Mouse (Mus musculus): ENCODE measurements at regions not wholly inside any gene's neighbourhood (a gene's known extent, or its start where the extent isn't known, plus 50 kb on each side); places are given as distances from the start of the nearest gene placed in this dataset.
"Not testable (repeated sequence)": the region's sequence is repeated elsewhere in the genome, so short reads cannot be mapped to it uniquely, and the experiment has no call there.

GRCm38 (mm10) chr11:111961047-111961837 lies 820.8 kb upstream of the Sox9 start:
- DNase-seq (ENCODE audit: low spot score), result no peak

- DNase-seq (ENCODE audit: low spot score), result no peak
These were observed 820.2 kb upstream of the Sox9 start for GRCm38 (mm10) chr11:111961846-111962245.

- DNase-seq (ENCODE audit: low spot score), result no peak
These were observed 818.0 kb upstream of the Sox9 start for GRCm38 (mm10) chr11:111964066-111964465.

DNA sequence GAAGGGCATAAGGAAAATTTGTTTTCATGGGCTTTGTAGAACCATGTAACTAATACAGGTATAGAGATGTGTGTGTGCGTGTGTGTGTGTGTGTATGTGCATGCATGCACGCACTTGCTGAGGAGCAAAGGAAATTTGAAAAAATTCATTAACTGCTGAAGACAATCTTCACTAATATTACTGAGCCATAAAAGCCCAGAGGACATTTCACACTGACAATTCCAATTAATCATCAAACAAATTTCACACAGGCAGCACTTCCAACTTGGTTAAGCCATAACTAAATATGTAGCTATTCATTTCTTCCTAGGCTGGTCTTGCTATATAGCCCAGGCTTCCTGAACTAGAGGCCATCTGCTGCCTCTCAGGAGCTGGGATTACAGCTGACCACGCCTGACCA lies 815.6 kb upstream of the Sox9 start:
- no peak for DNase-seq (ENCODE audit: low spot score)

GRCm38 (mm10) chr11:111971001-111971400 lies 811.0 kb upstream of the Sox9 start:
- DNase-seq (ENCODE audit: low spot score), result no peak

DNA sequence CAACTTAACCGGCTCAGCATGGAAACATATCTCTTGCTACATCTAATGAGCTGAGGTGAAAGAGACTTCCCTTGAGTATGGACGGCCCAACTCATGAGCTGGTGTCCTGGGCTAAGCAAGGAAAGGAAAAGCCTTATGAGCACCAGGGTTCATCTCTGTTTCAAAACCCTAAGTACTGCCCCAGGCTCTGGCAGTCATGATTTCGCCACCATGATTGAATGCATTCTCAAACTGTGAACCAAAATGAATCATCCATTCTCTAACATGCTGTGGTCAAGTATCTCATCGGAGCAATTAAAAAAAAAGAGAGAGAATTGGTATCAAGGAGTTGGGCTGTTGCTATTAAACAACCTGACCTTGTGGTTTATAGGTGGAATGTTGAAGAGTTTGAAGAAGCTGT lies 803.4 kb upstream of the Sox9 start:
- DNase-seq (ENCODE audit: low spot score), result no peak

- DNase-seq (ENCODE audit: low spot score), result no peak
These were observed 785.6 kb upstream of the Sox9 start for GRCm38 (mm10) chr11:111996395-111996794.

- DNase-seq (ENCODE audit: low spot score), result not testable (repeated sequence)
These were observed 771.2 kb upstream of the Sox9 start for GRCm38 (mm10) chr11:112010848-112011247.

GRCm38 (mm10) chr11:112017906-112018305 lies 764.1 kb upstream of the Sox9 start:
- DNase-seq (ENCODE audit: low spot score), result no peak

GRCm38 (mm10) chr11:112028031-112028430 lies 754.0 kb upstream of the Sox9 start:
- DNase-seq (ENCODE audit: low spot score), result no peak

- DNase-seq (ENCODE audit: low spot score), result no peak
These were observed 743.3 kb upstream of the Sox9 start for GRCm38 (mm10) chr11:112038741-112039140.

GRCm38 (mm10) chr11:112044455-112044854 lies 737.6 kb upstream of the Sox9 start:
- DNase-seq (ENCODE audit: low spot score), result no peak

GRCm38 (mm10) chr11:112045353-112045752 lies 736.7 kb upstream of the Sox9 start:
- no peak for DNase-seq (ENCODE audit: low spot score)

DNA sequence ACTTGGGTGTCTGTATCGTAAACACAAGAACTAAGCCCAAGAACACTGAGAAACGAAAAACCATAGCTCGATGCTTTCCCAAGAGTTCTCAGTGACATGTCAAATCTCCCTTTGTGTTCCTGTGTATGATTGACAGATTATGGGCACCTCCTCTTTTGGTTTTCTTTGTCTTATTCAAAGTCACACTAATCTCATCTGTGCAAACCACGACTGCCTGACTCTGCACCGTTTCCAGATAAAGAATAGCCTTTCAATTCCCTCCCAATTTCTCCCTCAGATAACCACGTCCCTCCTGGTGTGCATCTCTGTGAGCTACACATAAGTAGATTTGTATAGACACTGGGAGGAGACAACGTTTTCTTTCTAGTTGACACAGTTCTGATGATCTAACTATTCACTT lies 731.7 kb upstream of the Sox9 start:
- no peak for DNase-seq (ENCODE audit: low spot score)

GRCm38 (mm10) chr11:112055591-112055990 lies 726.4 kb upstream of the Sox9 start:
- DNase-seq (ENCODE audit: low spot score), result no peak

DNA sequence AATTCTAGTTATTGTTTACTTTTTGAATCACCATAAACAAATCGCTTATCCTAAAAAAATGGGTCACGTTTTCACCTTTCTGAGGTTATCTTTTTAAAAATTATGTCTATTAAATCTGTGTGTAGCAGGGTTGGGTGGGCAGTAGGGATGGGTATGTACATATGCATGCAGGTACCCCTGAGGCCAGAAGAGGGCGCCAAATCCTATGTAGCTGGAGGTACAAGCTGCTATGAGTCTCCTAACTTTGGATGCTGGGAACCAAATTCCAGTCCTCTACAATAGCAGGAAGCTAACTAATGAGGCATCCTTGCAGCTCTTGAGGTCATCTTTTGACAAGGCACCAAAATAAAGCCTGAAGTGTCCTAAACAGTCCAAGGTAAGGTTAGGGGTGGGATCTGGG lies 714.8 kb upstream of the Sox9 start:
- no peak for DNase-seq (ENCODE audit: low spot score)

DNA sequence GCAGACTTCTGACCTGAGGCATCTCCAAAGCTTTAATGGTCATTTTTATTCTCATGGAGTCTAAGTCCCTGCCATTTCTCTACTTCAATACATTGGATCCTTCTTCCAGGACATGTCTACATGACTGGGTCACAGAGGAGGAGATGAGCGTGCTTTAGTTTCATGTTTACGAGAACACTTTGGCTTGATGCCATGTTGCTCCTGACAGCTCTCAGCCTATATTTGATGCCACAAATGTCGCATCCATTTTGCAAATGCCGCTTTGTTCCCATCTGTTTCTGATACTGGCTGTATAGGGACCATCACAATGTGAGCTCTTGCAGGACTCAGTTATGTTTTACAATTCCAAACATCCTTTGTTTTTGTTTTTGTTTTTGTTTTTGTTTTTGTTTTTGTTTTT lies 713.2 kb upstream of the Sox9 start:
- DNase-seq (ENCODE audit: low spot score), result no peak

- no peak for DNase-seq (ENCODE audit: low spot score)
These were observed 710.5 kb upstream of the Sox9 start for GRCm38 (mm10) chr11:112071571-112071970.

GRCm38 (mm10) chr11:112081386-112081785 lies 700.6 kb upstream of the Sox9 start:
- no peak for DNase-seq (ENCODE audit: low spot score)

DNA sequence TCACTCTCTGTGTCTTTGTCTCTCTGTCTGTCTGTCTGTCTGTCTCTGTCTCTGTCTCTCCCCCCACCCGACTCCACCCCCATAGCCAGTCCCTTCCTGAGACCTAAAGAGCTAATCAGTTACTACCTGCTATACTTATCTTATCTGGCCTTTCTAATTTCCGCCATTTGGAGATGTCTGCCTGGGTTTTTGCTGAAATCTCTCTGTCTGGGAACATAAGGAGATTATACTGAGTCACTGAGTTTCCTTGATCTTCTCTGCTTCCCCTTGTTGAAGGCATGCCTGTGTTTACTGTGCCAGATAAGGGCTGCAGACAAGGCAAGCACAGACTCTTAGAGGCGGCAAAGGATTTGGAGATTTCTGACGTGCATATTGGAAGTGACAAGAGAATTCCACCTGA lies 699.0 kb upstream of the Sox9 start:
- no peak for DNase-seq (ENCODE audit: low spot score)

GRCm38 (mm10) chr11:112092168-112092567 lies 689.9 kb upstream of the Sox9 start:
- DNase-seq (ENCODE audit: low spot score), result no peak

- DNase-seq (ENCODE audit: low spot score), result no peak
These were observed 687.0 kb upstream of the Sox9 start for GRCm38 (mm10) chr11:112095009-112095408.

DNA sequence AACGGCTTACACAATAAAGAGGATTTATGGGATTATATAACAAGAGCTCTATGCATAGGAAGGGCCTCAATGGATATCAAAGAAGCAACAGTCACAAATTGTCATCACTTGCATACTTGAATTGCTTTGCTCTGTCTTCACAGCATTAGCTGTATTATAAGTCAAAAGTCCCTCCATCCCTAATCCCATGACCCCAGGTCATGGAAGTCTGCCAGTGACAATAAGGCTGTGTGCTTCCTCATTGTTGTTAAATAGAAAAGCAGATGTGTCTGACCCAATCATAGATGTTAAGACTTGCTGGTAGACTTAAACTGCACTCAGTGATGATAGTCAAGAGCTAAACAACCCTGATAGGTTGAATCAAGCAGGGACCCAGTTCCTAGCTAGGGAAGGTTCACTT lies 683.9 kb upstream of the Sox9 start:
- no peak for DNase-seq (ENCODE audit: low spot score)

DNA sequence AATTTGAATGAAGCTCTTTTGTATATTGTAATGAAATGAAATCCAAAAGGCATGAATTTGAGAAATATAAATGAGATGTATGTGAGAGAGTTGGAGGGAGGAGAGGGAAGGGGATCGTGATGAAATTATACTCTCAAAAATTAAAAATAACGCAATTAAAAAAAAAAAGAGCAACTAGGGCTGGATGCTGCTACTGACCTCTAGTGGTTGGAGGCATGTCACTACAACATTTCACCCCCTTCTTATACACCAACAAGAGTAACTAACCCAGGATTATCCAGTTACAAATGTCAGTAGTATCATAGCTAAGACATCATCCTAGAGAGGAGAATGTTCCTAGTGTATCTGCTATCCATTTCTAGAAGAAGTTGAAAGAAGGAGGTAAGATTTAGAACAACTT lies 678.8 kb upstream of the Sox9 start:
- no peak for DNase-seq (ENCODE audit: low spot score)

All from urinary bladder, adult 2 months (tissue).